Mouse (Mus musculus) heart, embryonic 16.5 days (tissue): ENCODE data around the gene Gm5901. TPM values are rescaled to one million over a fixed set of nuclear protein-coding genes. Genes with fewer than 3 reads are reported as not detected.
"Not testable (repeated sequence)": the region's sequence is repeated elsewhere in the genome, so short reads cannot be mapped to it uniquely, and the experiment has no call there.

Experiments
- ATAC-seq: fragments of 200-750 bp; cut with Nextera tagmentation; replicated peaks from 2 replicates; pipeline ENCODE4 v1.8.0; 2017; ENCODE audit warnings: moderate number of reproducible peaks; ENCODE audit not compliant: insufficient read depth, low FRiP score; ENCODE audit errors: extremely low read depth
- H3K27ac ChIP-seq: fragments of 300-500 bp; sonication (generic); 2 replicates; pipeline ENCODE4 v1.5.1; 2014; ENCODE audit warnings: mild to moderate bottlenecking, low read length, control low read depth, moderate library complexity
- H3K27me3 ChIP-seq: fragments of 300-500 bp; sonication (generic); 2 replicates; pipeline ENCODE4 v1.6.1; 2014; ENCODE audit warnings: low read length, mixed read lengths; ENCODE audit not compliant: control insufficient read depth, insufficient read depth
- H3K36me3 ChIP-seq: fragments of 300-500 bp; sonication (generic); 2 replicates; pipeline ENCODE4 v1.6.1; 2014; ENCODE audit not compliant: control insufficient read depth, insufficient read depth
- H3K4me1 ChIP-seq: fragments of 300-500 bp; sonication (generic); 2 replicates; pipeline ENCODE4 v1.6.1; 2014; ENCODE audit warnings: low read length, mixed read lengths; ENCODE audit not compliant: control insufficient read depth, insufficient read depth
- H3K4me2 ChIP-seq: fragments of 300-500 bp; sonication (generic); 2 replicates; pipeline ENCODE4 v1.6.1; 2014; ENCODE audit warnings: low read depth, mild to moderate bottlenecking, control low read depth, low read length
- H3K4me3 ChIP-seq: fragments of 300-500 bp; sonication (generic); 2 replicates; pipeline ENCODE4 v1.5.1; 2014; ENCODE audit warnings: mild to moderate bottlenecking, control low read depth, low read length
- H3K9ac ChIP-seq: fragments of 300-500 bp; sonication (generic); 2 replicates; pipeline ENCODE4 v1.6.1; 2014; ENCODE audit warnings: low read length, control low read depth
- H3K9me3 ChIP-seq: fragments of 300-500 bp; sonication (generic); replicated peaks from 2 replicates; pipeline ENCODE4 v1.6.1; 2016; ENCODE audit warnings: low read length; ENCODE audit not compliant: control insufficient read depth
- WGBS: fragments of 180-500 bp; shearing (Covaris S2); extraction: QIAGEN DNeasy Blood & Tissue Kit; methylation state at CpG from one replicate; pipeline ENCODE4 v1.1.7; 2014; 5-methylcytosine and 5-hydroxymethylcytosine counted together
- polyA plus RNA-seq: library from polyadenylated mRNA; unstranded; fragments of >200 nt; fragmentation: Nextera tagmentation; extraction: Ambion mirVana; gene quantifications from 2 replicates; pipeline ENCODE4 v1.2.1, GENCODE M21; 2015

Gene Gm5901
- not detected in 2 replicates for polyA plus RNA-seq

- Histone ChIP-seq H3K27ac (peak within 1 kb of the TSS; percentile 81), H3K36me3 (peaks cover 29% of the 10 kb centered on the region), H3K9me3 (no peaks in the 10 kb centered on the region), H3K9ac (no peak within 1 kb of the TSS), H3K27me3 (no peaks in the 10 kb centered on the region), H3K4me1 (peaks cover 9% of the 10 kb centered on the region), H3K4me3 (no peak within 1 kb of the TSS), H3K4me2 (no peak within 1 kb of the TSS)
- 71% methylated on average over 1 of the region's 1 CpGs for WGBS
- ATAC-seq = no peak
These were observed at the start of gene Gm5901 for GRCm38 (mm10) chr7:105374866-105375265. Gene Gm5901, plus strand, starts transcription at chr7:105375038.

DNA sequence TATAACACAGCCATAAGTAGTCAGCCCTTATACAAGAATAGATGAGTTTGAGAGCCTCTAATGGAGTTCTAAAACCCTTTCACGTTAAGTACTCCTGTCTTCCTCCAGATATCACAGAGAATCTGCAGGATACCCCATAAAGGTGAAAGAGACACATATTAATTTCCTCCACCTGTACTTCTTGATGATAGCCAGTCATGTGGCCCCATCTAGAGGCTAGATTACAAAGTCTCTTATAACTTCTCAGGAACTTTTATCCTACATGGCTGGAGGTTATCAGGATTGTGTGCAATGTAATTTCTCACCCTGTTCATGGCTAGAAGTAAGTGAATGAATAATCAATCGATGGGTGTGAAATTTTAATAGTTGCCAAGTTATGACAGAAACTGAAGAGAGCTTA lies 49.5 kb upstream of the Gm5901 start:
- no peaks in the 10 kb centered on the region for H3K4me1 ChIP-seq
- H3K4me2 ChIP-seq = no peak overlapping the region
- no peaks in the 10 kb centered on the region for H3K9me3 ChIP-seq
- no peaks in the 10 kb centered on the region for H3K27me3 ChIP-seq
- WGBS = 56% methylated on average over 2 of the region's 2 CpGs
- no peak for ATAC-seq
- no peaks in the 10 kb centered on the region for H3K36me3 ChIP-seq
- H3K27ac ChIP-seq = no peak overlapping the region
- H3K4me3 ChIP-seq = no peak overlapping the region
- H3K9ac ChIP-seq = no peak overlapping the region

DNA sequence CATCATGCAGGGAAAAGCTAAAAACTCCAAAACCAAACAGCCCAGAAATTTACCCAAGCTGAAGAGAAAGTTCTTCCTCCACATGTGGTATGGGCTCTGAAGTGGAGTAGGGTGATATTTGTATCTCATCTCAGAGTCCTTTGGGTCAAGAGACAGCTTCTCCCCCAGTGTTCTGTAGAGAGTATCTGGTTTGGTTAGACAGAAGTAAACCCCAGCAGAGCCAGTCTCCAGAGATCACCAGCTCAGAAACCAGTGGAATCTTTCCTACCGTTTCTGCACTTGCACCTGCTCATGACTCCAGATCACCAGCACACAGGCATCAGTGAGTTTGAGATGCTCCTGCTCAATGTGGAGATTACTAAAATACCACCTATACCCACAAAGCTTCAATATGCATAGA lies 40.8 kb upstream of the Gm5901 start, which contains the start of gene Olfr690:
Gene Olfr690, minus strand, starts transcription at position 101 of the 400 bp plus-strand sequence.
- H3K9ac ChIP-seq = no peak within 1 kb of the TSS
- H3K9me3 ChIP-seq = no peaks in the 10 kb centered on the region
- no peaks in the 10 kb centered on the region for H3K36me3 ChIP-seq
- H3K4me2 ChIP-seq = no peak within 1 kb of the TSS
- H3K4me1 ChIP-seq = no peaks in the 10 kb centered on the region
- no peak for ATAC-seq
- H3K27ac ChIP-seq = no peak within 1 kb of the TSS
- H3K27me3 ChIP-seq = no peaks in the 10 kb centered on the region
- H3K4me3 ChIP-seq = no peak within 1 kb of the TSS
- WGBS = 69% methylated on average over 1 of the region's 1 CpGs

DNA sequence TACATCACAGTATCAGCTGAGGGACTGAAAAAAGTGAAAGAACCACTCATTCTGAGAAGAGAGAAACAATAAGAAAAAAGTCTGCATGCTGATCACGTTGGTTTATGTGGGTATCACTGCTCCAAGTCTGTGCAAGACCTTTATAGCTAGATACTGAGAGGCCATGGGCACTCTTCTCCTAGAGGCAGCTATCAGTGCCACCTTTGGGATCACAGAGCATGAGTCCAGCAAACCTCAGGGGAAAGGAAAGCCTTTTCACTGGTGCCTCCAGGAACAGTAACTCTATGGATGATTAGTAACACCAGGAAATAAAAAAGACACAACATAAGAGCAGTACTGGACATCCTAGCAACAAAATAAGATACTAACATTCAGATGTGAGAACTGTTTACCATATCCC lies 32.7 kb upstream of the Gm5901 start, which contains the start of gene Olfr691:
Gene Olfr691, minus strand, starts transcription at position 101 of the 400 bp plus-strand sequence.
- Histone ChIP-seq H3K9ac (no peak within 1 kb of the TSS), H3K36me3 (no peaks in the 10 kb centered on the region), H3K27ac (no peak within 1 kb of the TSS), H3K4me2 (no peak within 1 kb of the TSS), H3K4me3 (no peak within 1 kb of the TSS), H3K4me1 (no peaks in the 10 kb centered on the region), H3K27me3 (no peaks in the 10 kb centered on the region), H3K9me3 (no peaks in the 10 kb centered on the region)
- no peak for ATAC-seq
- WGBS = 39% methylated on average over 1 of the region's 1 CpGs

- H3K4me1 ChIP-seq = no peaks in the 10 kb centered on the region
- WGBS = 80% methylated on average over 2 of the region's 2 CpGs
These were observed 32.1 kb upstream of the Gm5901 start for GRCm38 (mm10) chr7:105342752-105343151.

DNA sequence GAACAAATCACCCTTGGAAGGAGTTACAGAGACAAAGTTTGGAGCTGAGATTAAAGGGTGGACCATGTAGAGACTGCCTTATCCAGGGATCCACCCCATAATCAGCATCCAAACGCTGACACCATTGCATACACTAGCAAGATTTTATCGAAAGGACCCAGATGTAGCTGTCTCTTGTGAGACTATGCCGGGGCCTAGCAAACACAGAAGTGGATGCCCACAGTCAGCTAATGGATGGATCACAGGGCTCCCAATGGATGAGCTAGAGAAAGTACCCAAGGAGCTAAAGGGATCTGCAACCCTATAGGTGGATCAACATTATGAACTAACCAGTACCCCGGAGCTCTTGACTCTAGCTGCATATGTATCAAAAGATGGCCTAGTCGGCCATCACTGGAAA lies 18.8 kb upstream of the Gm5901 start:
- not testable (repeated sequence) for H3K9ac ChIP-seq, H3K27me3 ChIP-seq, ATAC-seq, H3K9me3 ChIP-seq, H3K27ac ChIP-seq, H3K36me3 ChIP-seq, H3K4me1 ChIP-seq, H3K4me3 ChIP-seq, H3K4me2 ChIP-seq
- WGBS = no CpG with 5 or more reads among the region's 5 CpGs

More at GRCm38 (mm10) chr7:105342752-105343151, 32.1 kb upstream of the Gm5901 start:
- no peak overlapping the region for H3K9ac ChIP-seq
- no peaks in the 10 kb centered on the region for H3K36me3 ChIP-seq
- H3K9me3 ChIP-seq = no peaks in the 10 kb centered on the region
- H3K4me3 ChIP-seq = no peak overlapping the region
- H3K4me2 ChIP-seq = no peak overlapping the region
- no peak overlapping the region for H3K27ac ChIP-seq
- ATAC-seq = no peak
- H3K27me3 ChIP-seq = no peaks in the 10 kb centered on the region

- not testable (repeated sequence) for H3K9me3 ChIP-seq, H3K4me2 ChIP-seq, H3K4me1 ChIP-seq, H3K27me3 ChIP-seq, H3K4me3 ChIP-seq, H3K36me3 ChIP-seq, H3K9ac ChIP-seq, ATAC-seq, H3K27ac ChIP-seq
- 86% methylated on average over 1 of the region's 2 CpGs for WGBS
These were observed 18.4 kb upstream of the Gm5901 start for GRCm38 (mm10) chr7:105356487-105356886.

DNA sequence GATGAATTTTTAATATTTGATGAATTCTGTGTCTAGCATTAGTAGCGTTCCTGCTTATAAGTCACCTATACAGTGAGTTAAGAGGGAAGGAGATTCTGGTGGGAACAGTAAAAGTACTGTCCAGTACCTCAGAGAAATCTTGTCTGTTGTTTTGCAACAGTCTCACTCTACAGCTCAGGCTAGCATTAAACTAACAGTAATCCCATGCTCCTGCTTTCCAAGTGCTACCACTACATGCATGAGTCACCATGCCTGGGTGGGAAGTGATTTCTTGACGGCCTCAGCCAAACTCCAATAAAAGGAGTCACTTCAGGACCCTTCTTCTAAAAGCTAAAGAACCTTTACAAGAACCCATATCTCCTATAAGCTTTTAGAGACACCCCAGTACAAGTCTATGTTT lies 13.1 kb upstream of the Gm5901 start:
- no peak for ATAC-seq
- H3K27me3 ChIP-seq = no peaks in the 10 kb centered on the region
- H3K9ac ChIP-seq = no peak overlapping the region
- WGBS = 65% methylated on average over 2 of the region's 2 CpGs
- H3K36me3 ChIP-seq = no peaks in the 10 kb centered on the region
- H3K4me3 ChIP-seq = no peak overlapping the region
- no peak overlapping the region for H3K4me2 ChIP-seq
- H3K4me1 ChIP-seq = no peaks in the 10 kb centered on the region
- H3K9me3 ChIP-seq = no peaks in the 10 kb centered on the region
- H3K27ac ChIP-seq = no peak overlapping the region

- WGBS = 76% methylated on average over 5 of the region's 5 CpGs
- Histone ChIP-seq H3K27me3 (no peaks in the 10 kb centered on the region), H3K9me3 (no peaks in the 10 kb centered on the region), H3K4me2 (no peak overlapping the region), H3K9ac (no peak overlapping the region), H3K4me3 (no peak overlapping the region), H3K27ac (no peak overlapping the region), H3K4me1 (no peaks in the 10 kb centered on the region), H3K36me3 (peaks cover 3% of the 10 kb centered on the region; the same call in 1 of the 2 replicates)
- ATAC-seq = no peak
These were observed 7.6 kb upstream of the Gm5901 start for GRCm38 (mm10) chr7:105367268-105367667.
